Mouse (Mus musculus) bone marrow, adult 2 months (tissue): ENCODE data around the gene Olfr914. TPM values are rescaled to one million over a fixed set of nuclear protein-coding genes. Genes with fewer than 3 reads are reported as not detected.

Experiments
- H3K27ac ChIP-seq: fragments of 200-500 bp; 2 replicates; pipeline ENCODE4 v1.5.1; 2012; ENCODE audit warnings: low read depth, mild to moderate bottlenecking, control low read depth, inconsistent platforms, low read length; ENCODE audit not compliant: control insufficient read depth, poor library complexity, insufficient read depth
- H3K4me1 ChIP-seq: fragments of 200-500 bp; 2 replicates; pipeline ENCODE4 v1.6.1; 2011; ENCODE audit warnings: low read length; ENCODE audit not compliant: control insufficient read depth, insufficient read depth
- H3K4me3 ChIP-seq: fragments of 200-500 bp; replicated peaks from 2 replicates; pipeline ENCODE3; 2011; ENCODE audit warnings: mild to moderate bottlenecking, low read depth, low read length, control low read depth; ENCODE audit not compliant: control insufficient read depth
- CTCF ChIP-seq: fragments of 200-500 bp; IDR thresholded peaks from 2 replicates; pipeline ENCODE4 v1.5.1; 2011; ENCODE audit warnings: low read length, control low read depth; ENCODE audit not compliant: control insufficient read depth, insufficient read depth
- POLR2A ChIP-seq: fragments of 200-500 bp; IDR thresholded peaks from 2 replicates; pipeline ENCODE4 v1.6.1; 2011; ENCODE audit warnings: low read depth, mild to moderate bottlenecking, control low read depth, low read length, borderline replicate concordance; ENCODE audit not compliant: control insufficient read depth
- WGBS: fragments of 180-500 bp; shearing (Covaris S2); methylation state at CpG from one replicate; pipeline ENCODE4 v1.1.7; 2018; 5-methylcytosine and 5-hydroxymethylcytosine counted together
- polyA plus RNA-seq: library from polyadenylated mRNA; stranded (reverse); fragments of >200 nt; gene quantifications from 2 replicates; pipeline ENCODE4 v1.2.4, GENCODE M21; 2011; ENCODE audit warnings: low replicate concordance; ENCODE audit not compliant: missing spikeins, insufficient read depth, insufficient read length

Gene Olfr914
- polyA plus RNA-seq = 1.0 TPM in 1 of 2 replicates, not detected in the other

DNA sequence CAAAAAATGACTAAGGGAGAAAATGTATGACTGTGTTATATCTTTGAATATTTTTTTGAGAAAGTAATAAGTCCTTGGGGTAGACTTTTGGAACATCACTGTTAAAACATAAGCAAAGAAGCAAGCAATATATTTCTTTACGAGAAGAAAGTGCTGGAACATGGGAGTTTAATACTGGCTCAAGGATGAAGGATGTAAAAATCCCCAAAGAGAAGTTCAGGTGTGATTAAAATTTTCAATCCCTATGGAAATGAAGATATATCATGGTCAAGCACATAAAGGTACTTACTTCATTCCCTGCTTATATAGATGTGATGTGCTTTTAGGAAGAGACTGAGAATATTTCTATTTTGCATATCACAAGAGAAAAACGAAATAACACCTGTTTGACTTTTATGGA, at the start of gene Olfr914:
TSS of gene Olfr914 (plus strand) at position 301 of the 400 bp plus-strand sequence.
- H3K27ac ChIP-seq = no peak within 1 kb of the TSS
- no peaks in the 10 kb centered on the region for H3K4me1 ChIP-seq
- H3K4me3 ChIP-seq = no peak within 1 kb of the TSS
- 45% methylated on average over 2 of the region's 2 CpGs for WGBS
- TF ChIP-seq POLR2A (no peak), CTCF (no peak)

DNA sequence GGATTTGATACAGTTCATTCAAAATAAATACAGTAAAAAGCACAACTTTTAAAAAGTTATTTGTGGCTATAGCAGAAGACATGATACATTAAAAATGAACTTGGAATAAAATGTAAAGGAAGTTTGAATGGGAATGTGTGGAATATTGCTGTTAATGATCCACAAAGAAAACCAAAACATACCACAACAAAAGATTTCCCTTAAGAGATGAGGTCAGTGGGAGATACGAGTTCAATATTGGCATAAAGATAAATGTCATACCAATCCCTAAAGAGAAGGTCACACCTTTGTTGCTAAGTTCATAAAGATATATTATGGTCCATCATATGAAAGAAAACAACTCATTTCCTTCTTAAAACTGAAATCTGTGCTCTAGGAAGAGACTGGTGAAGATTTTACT, 25.0 kb upstream of the Olfr914 start, which contains the start of gene Olfr912:
TSS of gene Olfr912 (plus strand) at position 301 of the 400 bp plus-strand sequence.
- H3K4me3 ChIP-seq = no peak within 1 kb of the TSS
- WGBS = 63% methylated on average over 1 of the region's 1 CpGs
- H3K4me1 ChIP-seq = no peaks in the 10 kb centered on the region
- no peak within 1 kb of the TSS for H3K27ac ChIP-seq
- no peak for TF ChIP-seq CTCF
- TF ChIP-seq POLR2A = no peak

DNA sequence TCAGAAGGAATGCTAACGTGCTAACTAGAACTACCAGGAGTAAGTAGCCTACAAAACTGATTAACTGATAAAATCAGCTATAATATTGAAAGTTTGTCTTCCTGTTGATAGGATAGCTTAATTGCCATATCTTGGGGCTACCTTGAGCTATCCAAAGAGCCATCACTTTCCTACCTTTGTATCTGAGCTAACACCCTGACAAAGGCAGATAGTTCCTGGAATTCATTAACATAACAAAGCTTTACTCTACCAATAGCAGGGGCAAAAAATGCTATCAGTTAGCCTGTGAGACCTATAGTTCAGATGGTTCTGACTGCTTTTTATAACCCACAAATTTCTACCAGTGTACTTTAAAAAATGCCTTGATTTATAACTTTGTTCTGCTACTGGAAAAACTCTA, 13.8 kb upstream of the Olfr914 start:
- Histone ChIP-seq H3K4me3 (no peak overlapping the region), H3K27ac (no peak overlapping the region), H3K4me1 (no peaks in the 10 kb centered on the region)
- WGBS = 71% methylated on average over 1 of the region's 1 CpGs
- TF ChIP-seq POLR2A (no peak), CTCF (no peak)

DNA sequence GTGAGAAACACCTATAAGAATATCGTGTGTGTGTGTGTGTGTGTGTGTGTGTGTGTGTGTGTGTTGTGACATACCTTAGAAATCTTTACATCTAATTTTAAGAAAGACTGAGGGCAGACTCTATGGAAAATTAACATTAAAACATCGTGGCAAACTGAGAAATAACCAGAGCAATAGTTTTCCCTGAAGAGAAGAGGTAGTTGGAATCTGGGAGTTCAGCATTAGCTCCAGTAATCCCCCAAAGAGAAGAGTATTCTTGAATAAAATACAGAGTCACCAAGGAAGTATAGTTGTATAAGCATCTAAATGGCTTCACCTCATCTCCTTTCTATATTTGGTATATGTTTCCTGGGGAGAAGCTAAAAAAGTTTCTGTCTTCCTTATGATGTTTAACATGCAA, 12.4 kb upstream of the Olfr914 start, which contains the start of gene Olfr913:
TSS of gene Olfr913 (plus strand) at position 301 of the 400 bp plus-strand sequence.
- 29% methylated on average over 2 of the region's 2 CpGs for WGBS

DNA sequence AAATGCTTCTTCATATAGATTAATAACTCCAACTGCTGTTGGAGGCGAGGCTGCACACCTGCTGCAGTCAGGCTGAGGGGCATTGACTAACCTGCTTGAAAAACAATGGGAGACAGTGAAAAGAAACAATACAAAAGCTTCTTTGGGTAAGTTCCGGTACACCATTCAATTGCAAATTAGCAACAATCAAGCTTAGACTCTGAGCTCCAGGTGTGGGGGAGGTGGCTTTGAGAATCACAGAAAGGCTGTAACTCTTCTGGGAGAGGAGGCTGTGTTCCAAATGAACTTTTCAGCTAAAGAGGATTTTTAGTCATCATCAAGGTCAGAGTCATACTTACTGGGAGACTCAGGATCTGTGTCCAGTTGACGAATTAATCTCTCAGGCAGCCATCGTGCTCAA, 27.5 kb downstream of the Olfr914 start:
- H3K27ac ChIP-seq = no peak overlapping the region
- H3K4me1 ChIP-seq = no peaks in the 10 kb centered on the region
- 74% methylated on average over 4 of the region's 4 CpGs for WGBS
- no peak overlapping the region for H3K4me3 ChIP-seq
- no peak for TF ChIP-seq POLR2A
- TF ChIP-seq CTCF = no peak

More for the DNA sequence above, 12.4 kb upstream of the Olfr914 start, which contains the start of gene Olfr913:
- TF ChIP-seq CTCF (no peak), POLR2A (no peak)
- no peak within 1 kb of the TSS for H3K4me3 ChIP-seq
- H3K27ac ChIP-seq = no peak within 1 kb of the TSS
- no peaks in the 10 kb centered on the region for H3K4me1 ChIP-seq

DNA sequence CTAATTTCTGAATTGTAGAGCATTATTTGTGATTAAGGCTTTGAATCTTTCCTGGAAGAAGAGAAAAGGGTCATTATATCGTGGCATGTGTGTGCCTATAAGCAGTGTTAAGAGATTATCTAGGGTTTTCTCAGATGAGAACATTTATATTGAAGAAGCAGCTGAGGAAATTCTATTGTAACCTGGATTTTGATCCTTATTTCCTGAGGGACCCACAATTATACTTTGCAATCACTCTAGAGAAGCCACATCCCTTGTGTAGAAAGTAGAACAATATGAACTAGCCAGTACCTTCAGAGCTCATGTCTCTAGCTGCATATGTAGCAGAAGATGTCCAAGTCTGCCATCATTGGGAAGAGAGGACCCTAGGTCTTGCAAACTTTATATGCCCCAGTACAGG, 54.9 kb downstream of the Olfr914 start, which contains the start of gene Olfr916:
TSS of gene Olfr916 (minus strand) at position 101 of the 400 bp plus-strand sequence.
- TF ChIP-seq CTCF (no peak), POLR2A (no peak)
- Histone ChIP-seq H3K4me1 (no peaks in the 10 kb centered on the region), H3K27ac (no peak within 1 kb of the TSS), H3K4me3 (no peak within 1 kb of the TSS)
- WGBS = 47% methylated on average over 1 of the region's 1 CpGs

Other genes with a start within 250 kb of the Olfr914 start
- gene Olfr250, start 238.2 kb upstream of the Olfr914 start, polyA plus RNA-seq = not detected in 2 replicates
- not detected in 2 replicates for gene Olfr251, start 228.0 kb upstream of the Olfr914 start, polyA plus RNA-seq
- gene Olfr147, start 203.4 kb upstream of the Olfr914 start, polyA plus RNA-seq = not detected in 2 replicates
- not detected in 2 replicates for gene Olfr901, start 175.6 kb upstream of the Olfr914 start, polyA plus RNA-seq
- not detected in 2 replicates for gene Olfr902, start 157.4 kb upstream of the Olfr914 start, polyA plus RNA-seq
- not detected in 2 replicates for gene Olfr904, start 142.0 kb upstream of the Olfr914 start, polyA plus RNA-seq
- 0.72 and 2.0 TPM in 2 replicates for gene Olfr905, start 134.0 kb upstream of the Olfr914 start, polyA plus RNA-seq
- gene Olfr906, start 118.0 kb upstream of the Olfr914 start, polyA plus RNA-seq = not detected in 2 replicates
- gene Olfr907, start 109.3 kb upstream of the Olfr914 start, polyA plus RNA-seq = 0.70 TPM in 1 of 2 replicates, not detected in the other
- 0.55 TPM in 1 of 2 replicates, not detected in the other for gene Olfr911-ps1, start 83.5 kb upstream of the Olfr914 start, polyA plus RNA-seq
- not detected in 2 replicates for gene Olfr910, start 67.3 kb upstream of the Olfr914 start, polyA plus RNA-seq
- gene Olfr912, start 24.9 kb upstream of the Olfr914 start, polyA plus RNA-seq = 0.23 TPM in 1 of 2 replicates, not detected in the other
- gene Olfr913, start 12.3 kb upstream of the Olfr914 start, polyA plus RNA-seq = not detected in 2 replicates
- gene Olfr916, start 54.8 kb downstream of the Olfr914 start, polyA plus RNA-seq = not detected in 2 replicates
- not detected in 2 replicates for gene Olfr917, start 60.7 kb downstream of the Olfr914 start, polyA plus RNA-seq
- gene Olfr918, start 69.5 kb downstream of the Olfr914 start, polyA plus RNA-seq = not detected in 2 replicates
- not detected in 2 replicates for gene Olfr919, start 98.6 kb downstream of the Olfr914 start, polyA plus RNA-seq
- gene Vwa5a, start 113.2 kb downstream of the Olfr914 start, polyA plus RNA-seq = 6.4 and 8.9 TPM in 2 replicates
- not detected in 2 replicates for gene Olfr920, start 147.2 kb downstream of the Olfr914 start, polyA plus RNA-seq
- not detected in 2 replicates for gene Olfr921, start 168.0 kb downstream of the Olfr914 start, polyA plus RNA-seq
- not detected in 2 replicates for gene Olfr922, start 209.5 kb downstream of the Olfr914 start, polyA plus RNA-seq
- gene Olfr923, start 221.4 kb downstream of the Olfr914 start, polyA plus RNA-seq = not detected in 2 replicates
- not detected in 2 replicates for gene Olfr924, start 239.3 kb downstream of the Olfr914 start, polyA plus RNA-seq
- gene Olfr26, start 250.0 kb downstream of the Olfr914 start, polyA plus RNA-seq = not detected in 2 replicates